Mouse (Mus musculus) stomach, postnatal 0 days (tissue): ENCODE data around the gene Tkt. TPM values are rescaled to one million over a fixed set of nuclear protein-coding genes. Genes with fewer than 3 reads are reported as not detected.
A peak's percentile ranks its signal among the peaks of the same experiment; 100 is the strongest.
"Not testable (repeated sequence)": the region's sequence is repeated elsewhere in the genome, so short reads cannot be mapped to it uniquely, and the experiment has no call there.

ENCODE experiments used
- ATAC-seq: fragments of 200-750 bp; cut with Nextera tagmentation; 2 replicates; pipeline ENCODE4 v1.8.0; 2017; ENCODE audit not compliant: low FRiP score, low TSS enrichment
- DNase-seq: peaks from one replicate; pipeline ENCODE4 v3.0.0-alpha.2; 2016; ENCODE audit warnings: low spot score
- H3K27ac ChIP-seq: fragments of 300-500 bp; sonication (generic); replicated peaks from 2 replicates; pipeline ENCODE4 v1.5.1; 2014; ENCODE audit warnings: mild to moderate bottlenecking, control low read depth
- H3K27me3 ChIP-seq: fragments of 300-500 bp; sonication (generic); 2 replicates; pipeline ENCODE4 v1.6.1; 2014; ENCODE audit warnings: low read length; ENCODE audit not compliant: control insufficient read depth, insufficient read depth
- H3K36me3 ChIP-seq: fragments of 300-500 bp; sonication (generic); 2 replicates; pipeline ENCODE4 v1.6.1; 2014; ENCODE audit warnings: low read length, mixed read lengths; ENCODE audit not compliant: control insufficient read depth, insufficient read depth
- H3K4me1 ChIP-seq: fragments of 300-500 bp; sonication (generic); replicated peaks from 2 replicates; pipeline ENCODE4 v1.6.1; 2014; ENCODE audit warnings: antibody characterized with exemption; ENCODE audit not compliant: control insufficient read depth, insufficient read depth
- H3K4me2 ChIP-seq: fragments of 300-500 bp; sonication (generic); replicated peaks from 2 replicates; pipeline ENCODE4 v1.6.1; 2014; ENCODE audit warnings: low read depth, mild to moderate bottlenecking, control low read depth, moderate library complexity
- H3K4me3 ChIP-seq: fragments of 300-500 bp; sonication (generic); 2 replicates; pipeline ENCODE4 v1.5.1; 2014; ENCODE audit warnings: low read depth, low read length, control low read depth
- H3K9ac ChIP-seq: fragments of 300-500 bp; sonication (generic); 2 replicates; pipeline ENCODE4 v1.6.1; 2014; ENCODE audit warnings: mild to moderate bottlenecking, low read length, control low read depth, mixed read lengths
- H3K9me3 ChIP-seq: fragments of 300-500 bp; sonication (generic); 2 replicates; pipeline ENCODE4 v1.6.1; 2016; ENCODE audit warnings: low read length; ENCODE audit not compliant: control insufficient read depth
- CTCF ChIP-seq: IDR thresholded peaks from 2 replicates; pipeline ENCODE4 v1.5.1; 2016; ENCODE audit warnings: antibody characterized with exemption, low read depth, mild to moderate bottlenecking, moderate library complexity
- EP300 ChIP-seq: optimal IDR thresholded peaks from 2 replicates; pipeline ENCODE3; 2016; ENCODE audit warnings: antibody characterized with exemption
- WGBS: fragments of 180-500 bp; shearing (Covaris S2); extraction: QIAGEN DNeasy Blood & Tissue Kit; methylation state at CpG from one replicate; pipeline ENCODE4 v1.1.7; 2014; 5-methylcytosine and 5-hydroxymethylcytosine counted together
- polyA plus RNA-seq: library from polyadenylated mRNA; unstranded; fragments of >200 nt; fragmentation: Nextera tagmentation; extraction: Ambion mirVana; gene quantifications from 2 replicates; pipeline ENCODE4 v1.2.1, GENCODE M21; 2015

Tkt gene
- polyA plus RNA-seq, 1 experiment from 2014 or later, result 200 TPM

GRCm38 (mm10) chr14:30531896-30532295 is 16.3 kb upstream of the Tkt start:
- Histone ChIP-seq H3K4me2 (no peak overlapping the region), H3K4me1 (no peaks in the 10 kb centered on the region), H3K27ac (peak overlapping the region; percentile 25; the same call in 1 of the 2 replicates), H3K27me3 (no peaks in the 10 kb centered on the region), H3K36me3 (peaks cover 4% of the 10 kb centered on the region; the same call in 1 of the 2 replicates), H3K9me3 (no peaks in the 10 kb centered on the region), H3K9ac (no peak overlapping the region), H3K4me3 (no peak overlapping the region)
- ATAC-seq (peak; percentile 70), DNase-seq (no peak)
- 70% methylated on average over 6 of the region's 6 CpGs for WGBS
- no peak for TF ChIP-seq CTCF
- no peak for TF ChIP-seq EP300

- no peaks in the 10 kb centered on the region for H3K4me1 ChIP-seq
- ATAC-seq (no peak), DNase-seq (no peak)
- WGBS, result 65% methylated on average over 6 of the region's 6 CpGs
- no peaks in the 10 kb centered on the region for H3K36me3 ChIP-seq
- no peaks in the 10 kb centered on the region for H3K9me3 ChIP-seq
- H3K27ac ChIP-seq, result no peak overlapping the region
- no peak overlapping the region for H3K9ac ChIP-seq
- no peaks in the 10 kb centered on the region for H3K27me3 ChIP-seq
- H3K4me3 ChIP-seq, result no peak overlapping the region
- TF ChIP-seq CTCF (no peak), EP300 (no peak)
- no peak overlapping the region for H3K4me2 ChIP-seq
Measured at GRCm38 (mm10) chr14:30533780-30534450, 14.2 kb upstream of the Tkt start.

- Histone ChIP-seq H3K27ac (no peak overlapping the region), H3K4me3 (no peak overlapping the region), H3K36me3 (no peaks in the 10 kb centered on the region), H3K27me3 (no peaks in the 10 kb centered on the region), H3K9ac (no peak overlapping the region), H3K9me3 (no peaks in the 10 kb centered on the region), H3K4me2 (no peak overlapping the region), H3K4me1 (no peaks in the 10 kb centered on the region)
- WGBS, result 84% methylated on average over 10 of the region's 10 CpGs
- DNase-seq (no peak), ATAC-seq (no peak)
- TF ChIP-seq EP300 (no peak), CTCF (no peak)
Measured at GRCm38 (mm10) chr14:30541541-30541940, 6.6 kb upstream of the Tkt start.

GRCm38 (mm10) chr14:30543331-30543730 is 4.8 kb upstream of the Tkt start:
- DNase-seq, H3K27me3 ChIP-seq, ATAC-seq, H3K36me3 ChIP-seq, H3K27ac ChIP-seq, H3K4me1 ChIP-seq, H3K4me3 ChIP-seq, H3K9me3 ChIP-seq, H3K4me2 ChIP-seq, H3K9ac ChIP-seq: not testable (repeated sequence)
- 84% methylated on average over 5 of the region's 5 CpGs for WGBS
- TF ChIP-seq CTCF, result peak; percentile 35

GRCm38 (mm10) chr14:30548965-30549776 is 1.0 kb downstream of the Tkt start:
- H3K9ac ChIP-seq, result peak overlapping the region; percentile 90
- H3K4me3 ChIP-seq, result peak overlapping the region; percentile 78
- H3K27ac ChIP-seq, result peak overlapping the region; percentile 97
- no peaks in the 10 kb centered on the region; the same call in 1 of the 2 replicates for H3K4me1 ChIP-seq
- no peaks in the 10 kb centered on the region for H3K9me3 ChIP-seq
- TF ChIP-seq EP300, result no peak
- TF ChIP-seq CTCF, result no peak
- ATAC-seq (peak; percentile 93), DNase-seq (peak; percentile 97)
- H3K4me2 ChIP-seq, result peak overlapping the region; percentile 88
- no peaks in the 10 kb centered on the region for H3K36me3 ChIP-seq
- WGBS, result under 1% methylated on average over 69 of the region's 69 CpGs
- H3K27me3 ChIP-seq, result no peaks in the 10 kb centered on the region

- ATAC-seq, result peak; percentile 1; the same call in 1 of the 2 replicates
- DNase-seq, result peak; percentile 47
- peak overlapping the region; percentile 90 for H3K9ac ChIP-seq
- H3K4me1 ChIP-seq, result no peaks in the 10 kb centered on the region; the same call in 1 of the 2 replicates
- no peaks in the 10 kb centered on the region for H3K27me3 ChIP-seq
- H3K27ac ChIP-seq, result peak overlapping the region; percentile 97
- H3K4me3 ChIP-seq, result peak overlapping the region; percentile 78
- WGBS, result under 1% methylated on average over 10 of the region's 10 CpGs
- H3K4me2 ChIP-seq, result peak overlapping the region; percentile 88
- H3K36me3 ChIP-seq, result no peaks in the 10 kb centered on the region
- no peak for TF ChIP-seq CTCF
- no peak for TF ChIP-seq EP300
- H3K9me3 ChIP-seq, result no peaks in the 10 kb centered on the region
Measured at GRCm38 (mm10) chr14:30549777-30550149, 1.6 kb downstream of the Tkt start.
